Mouse (Mus musculus) lung, postnatal 14 days (tissue): ENCODE measurements at regions not wholly inside any gene's neighbourhood (a gene's known extent, or its start where the extent isn't known, plus 50 kb on each side); places are given as distances from the start of the nearest gene placed in this dataset.
A peak's percentile ranks its signal among the peaks of the same experiment; 100 is the strongest.

Experiments used
- DNase-seq: peaks from one replicate; pipeline ENCODE4 v3.0.0; 2021

DNA sequence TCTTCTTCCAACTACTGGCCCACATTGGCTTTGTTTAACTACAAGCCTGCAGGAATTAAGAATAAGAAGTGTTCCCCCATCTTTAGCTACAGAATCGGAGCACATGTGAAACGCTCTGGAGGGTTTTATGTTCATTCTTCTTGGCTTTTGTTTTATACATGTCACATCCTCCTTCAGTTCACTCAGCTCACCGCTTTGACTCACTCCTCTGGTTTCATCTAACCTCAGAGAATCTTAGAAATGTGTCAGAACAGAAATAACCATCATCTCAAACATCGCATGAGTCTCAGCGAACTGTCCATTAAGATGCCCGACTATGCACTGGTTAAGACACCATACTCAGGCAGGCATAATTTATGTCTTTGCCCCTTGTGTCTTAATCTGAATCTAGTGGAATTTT, 255.1 kb upstream of the Gm765 start:
- no peak for DNase-seq

DNA sequence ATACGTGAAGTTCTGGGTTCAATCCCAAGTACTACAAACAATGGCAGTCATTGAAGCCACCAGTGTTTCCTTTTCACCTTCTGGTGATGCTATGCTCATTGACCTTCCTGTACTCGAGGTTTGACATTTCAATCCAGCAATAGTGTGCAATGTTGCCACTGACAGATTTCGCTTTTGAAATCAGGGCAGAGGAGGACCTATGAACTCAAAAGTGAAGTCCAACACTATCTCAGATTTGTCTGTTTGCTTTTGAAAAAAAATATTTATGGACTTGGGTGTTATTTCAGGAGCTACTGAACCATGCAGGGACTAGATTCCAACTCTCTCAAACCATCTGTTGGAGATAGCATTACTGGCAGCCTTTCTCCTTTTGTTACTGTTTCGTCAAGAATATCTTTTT, 248.4 kb upstream of the Gm765 start:
- no peak for DNase-seq

DNA sequence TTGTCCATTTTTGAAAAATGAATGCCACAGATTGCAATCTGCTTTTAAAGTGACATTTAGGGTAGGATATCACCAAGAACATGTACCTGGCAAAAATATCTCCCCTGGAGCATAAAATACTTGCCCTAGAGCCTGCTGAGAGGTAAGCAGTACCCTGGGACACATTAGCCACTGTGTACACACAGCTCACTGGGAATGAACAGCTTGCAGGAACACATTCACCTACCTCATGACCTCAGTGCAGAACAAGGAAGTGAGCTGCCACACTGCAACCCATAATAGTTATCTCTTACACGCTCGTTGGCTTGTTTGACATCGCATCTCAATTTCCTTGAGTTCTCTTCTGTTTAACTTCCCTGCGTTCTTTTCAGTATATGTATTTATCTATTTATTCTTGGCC, 246.4 kb upstream of the Gm765 start:
- no peak for DNase-seq

DNA sequence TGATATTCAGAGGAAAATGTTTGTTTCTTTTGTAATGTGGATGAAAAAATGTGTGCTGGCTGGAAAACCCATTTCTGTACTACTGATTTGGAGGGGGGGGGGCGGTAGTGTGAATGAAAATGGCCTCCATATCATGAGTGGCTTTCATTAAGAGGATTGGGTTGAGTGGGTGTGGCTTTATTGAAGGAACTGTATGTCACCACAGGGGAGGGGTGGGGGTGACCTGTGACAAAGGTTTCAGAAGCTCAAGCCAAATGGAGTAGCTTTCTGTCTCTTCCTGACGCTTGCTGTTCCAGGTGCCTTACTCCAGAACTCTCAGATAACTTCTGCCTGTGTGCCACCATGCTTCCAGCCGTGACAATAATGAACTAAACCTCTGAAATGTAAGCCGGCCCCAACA, 242.0 kb upstream of the Gm765 start:
- no peak for DNase-seq

DNA sequence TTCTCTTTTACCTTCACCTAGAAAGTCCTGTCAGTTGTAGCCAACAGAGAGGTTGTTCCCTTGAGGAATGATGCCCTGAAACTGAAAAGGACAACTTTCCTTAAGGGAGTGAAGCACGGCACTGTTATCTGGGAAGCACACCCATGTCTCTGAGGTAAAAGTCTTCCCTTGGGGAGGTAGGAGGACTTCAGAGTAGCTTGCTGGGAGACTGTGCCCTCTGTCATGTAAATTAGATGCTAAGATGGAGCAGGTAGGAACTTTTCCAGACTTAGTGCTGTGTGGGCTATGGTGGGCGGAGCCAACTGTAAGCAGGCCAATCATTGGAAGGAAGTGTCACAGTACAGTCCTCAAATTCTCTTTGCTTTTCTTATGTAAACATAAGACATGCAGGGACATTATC, 240.3 kb upstream of the Gm765 start:
- DNase-seq = no peak

DNA sequence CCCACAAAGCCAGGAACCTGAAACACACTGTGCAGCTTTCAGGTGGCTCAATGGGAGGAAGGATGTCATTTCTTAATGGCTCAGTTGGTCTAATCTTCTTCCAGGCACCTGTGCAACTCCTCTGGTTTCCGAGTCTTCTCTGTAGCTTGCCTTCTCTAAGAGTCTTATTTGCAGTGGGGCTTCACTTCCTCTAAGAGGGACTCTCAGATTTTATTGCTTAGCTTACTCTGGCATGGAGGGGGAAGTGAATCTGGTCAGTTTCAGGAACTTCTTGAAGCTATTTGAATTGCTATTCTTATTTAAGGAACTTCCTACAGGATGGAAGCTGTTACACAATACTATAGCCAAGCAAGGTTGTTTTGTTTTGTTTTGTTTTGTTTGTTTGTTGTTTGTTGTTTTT, 232.7 kb upstream of the Gm765 start:
- DNase-seq = no peak

DNA sequence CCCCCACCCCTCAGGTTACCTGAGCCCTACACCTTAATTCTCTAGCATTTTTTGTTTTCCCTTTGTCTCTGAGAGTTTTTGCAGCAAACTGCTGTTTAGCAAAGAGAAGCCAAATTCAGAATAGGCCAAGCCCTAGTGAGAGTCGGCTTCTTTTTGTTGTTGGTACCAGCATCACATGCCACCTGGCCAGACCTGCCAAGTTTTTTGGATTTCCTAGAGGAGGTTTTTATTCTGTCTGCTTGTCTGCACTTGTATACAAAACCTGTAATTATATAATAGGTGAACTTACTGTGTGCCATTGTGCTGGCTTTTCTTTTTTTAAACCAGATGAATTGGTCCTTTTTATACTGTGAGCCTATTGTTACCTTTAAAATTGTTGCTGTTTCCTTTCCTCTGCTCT, 213.1 kb upstream of the Gm765 start:
- no peak for DNase-seq

DNA sequence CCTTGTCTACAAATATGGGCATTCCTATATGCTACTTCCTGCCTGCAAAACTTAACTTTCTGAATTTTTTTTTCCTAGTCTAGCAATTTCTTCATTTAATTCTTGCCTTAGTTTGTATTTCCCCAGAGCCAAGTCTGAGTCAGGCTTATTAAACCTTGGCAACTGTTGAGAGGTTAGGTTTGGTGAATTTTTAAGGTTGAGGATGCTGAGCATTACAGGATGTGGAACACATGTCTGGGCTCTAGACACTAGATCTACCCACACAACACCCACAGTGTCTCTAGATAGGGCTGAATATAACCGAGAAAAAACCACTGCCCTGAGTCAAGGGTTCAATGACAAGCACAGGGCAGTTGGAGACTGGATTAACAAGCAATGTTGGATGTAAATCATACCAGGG, 211.4 kb upstream of the Gm765 start:
- no peak for DNase-seq

DNA sequence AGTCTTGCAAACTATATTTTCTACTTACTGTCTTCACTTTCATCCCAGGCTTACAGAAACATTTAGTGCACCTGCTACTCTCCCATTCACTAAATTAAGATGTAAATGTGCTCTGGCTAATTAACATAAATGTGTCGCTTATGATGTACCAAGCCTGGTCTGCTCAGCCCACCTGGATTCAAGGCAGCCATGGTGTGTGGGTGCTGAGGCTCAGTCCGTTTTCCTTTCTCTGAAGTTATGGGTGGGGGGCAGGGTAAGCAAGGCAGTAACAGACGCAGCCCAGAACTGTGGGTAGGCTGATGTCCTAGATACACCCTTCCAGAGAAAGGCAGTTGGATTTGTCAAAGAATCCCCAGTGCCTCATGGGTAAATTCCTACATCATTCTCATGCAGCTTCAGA, 209.2 kb upstream of the Gm765 start:
- no peak for DNase-seq

DNA sequence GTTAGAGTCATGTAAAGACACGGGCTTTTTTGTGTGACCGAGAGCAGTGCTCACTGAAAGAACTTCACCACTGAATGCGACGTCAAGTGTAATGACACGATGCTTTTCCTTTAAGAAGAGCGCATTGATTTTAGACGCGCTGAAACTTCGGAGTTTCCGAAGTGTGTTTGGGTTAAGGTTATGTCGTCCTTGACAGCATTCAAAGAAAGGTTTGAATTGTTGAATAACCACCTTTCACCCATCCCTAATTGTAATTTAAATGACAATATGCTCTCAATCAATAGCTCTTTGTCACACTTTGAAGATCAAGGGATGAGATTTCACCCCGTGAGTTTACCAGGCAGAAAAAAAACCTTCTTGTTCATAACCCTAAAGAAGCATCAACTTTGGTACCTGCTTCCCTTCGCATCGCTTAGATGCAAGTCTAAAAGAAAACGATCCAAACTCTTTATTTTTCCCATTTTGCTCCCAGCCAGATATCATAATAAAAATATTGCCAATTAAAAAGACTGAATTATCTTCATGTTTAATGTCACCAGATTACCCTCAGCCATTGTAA, 184.4 kb upstream of the Gm765 start:
- DNase-seq = no peak

DNA sequence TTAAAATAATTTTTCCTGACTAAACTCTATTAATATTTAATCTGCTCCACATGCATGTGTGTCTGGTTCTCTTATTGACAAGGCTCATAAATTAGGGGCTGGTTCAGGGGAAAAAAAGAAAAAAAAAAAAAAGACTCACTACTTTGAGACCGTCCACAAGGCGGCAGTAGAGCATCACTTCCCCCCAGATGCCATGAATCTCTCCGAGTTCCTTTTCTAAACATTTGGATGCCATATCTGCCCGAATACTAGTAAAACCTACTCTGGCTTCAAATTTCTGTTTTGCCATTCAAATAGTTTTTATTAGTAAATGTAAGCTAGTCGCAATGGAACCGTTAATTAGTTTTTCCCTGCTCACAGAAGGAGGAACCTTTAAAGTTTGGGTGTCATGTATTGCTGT, 182.7 kb upstream of the Gm765 start:
- peak; percentile 75 for DNase-seq

DNA sequence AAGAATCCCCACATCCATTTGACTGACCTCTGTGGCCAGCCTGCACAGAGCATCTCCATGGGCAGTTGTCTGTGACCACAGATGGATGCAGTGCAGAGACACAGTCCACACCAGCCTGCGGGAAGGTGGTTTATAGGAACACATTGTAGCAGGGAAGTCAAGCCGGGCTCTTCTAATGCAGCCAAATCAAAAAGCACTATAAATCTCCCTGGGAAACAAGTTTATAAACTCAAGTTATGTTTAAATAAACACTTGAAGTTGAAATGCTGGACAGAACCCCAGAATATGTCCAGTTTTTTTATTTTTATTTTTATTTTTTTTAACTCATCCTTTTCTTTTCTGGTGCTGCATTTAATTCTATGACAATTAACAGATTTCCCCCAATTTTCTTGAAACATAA, 182.1 kb upstream of the Gm765 start:
- no peak for DNase-seq

DNA sequence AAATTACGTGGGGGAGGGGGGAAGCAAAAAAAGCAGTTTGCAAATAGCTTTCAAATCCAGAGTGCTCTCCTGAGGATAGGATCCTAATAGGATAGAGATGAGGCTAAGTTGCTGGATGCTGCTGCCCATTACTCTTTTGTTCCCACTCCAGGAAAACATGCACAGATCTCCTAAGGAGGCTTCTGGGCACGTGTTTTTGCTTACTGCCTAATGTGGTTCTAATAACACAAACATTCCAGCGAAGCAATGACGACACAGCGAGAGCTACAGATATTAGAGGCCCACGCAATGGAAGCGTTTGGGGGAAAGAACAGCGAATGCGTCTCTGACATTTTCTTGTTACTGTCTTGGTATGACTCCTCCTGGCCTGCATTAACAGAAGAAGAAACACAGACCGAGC, 179.0 kb upstream of the Gm765 start:
- no peak for DNase-seq

DNA sequence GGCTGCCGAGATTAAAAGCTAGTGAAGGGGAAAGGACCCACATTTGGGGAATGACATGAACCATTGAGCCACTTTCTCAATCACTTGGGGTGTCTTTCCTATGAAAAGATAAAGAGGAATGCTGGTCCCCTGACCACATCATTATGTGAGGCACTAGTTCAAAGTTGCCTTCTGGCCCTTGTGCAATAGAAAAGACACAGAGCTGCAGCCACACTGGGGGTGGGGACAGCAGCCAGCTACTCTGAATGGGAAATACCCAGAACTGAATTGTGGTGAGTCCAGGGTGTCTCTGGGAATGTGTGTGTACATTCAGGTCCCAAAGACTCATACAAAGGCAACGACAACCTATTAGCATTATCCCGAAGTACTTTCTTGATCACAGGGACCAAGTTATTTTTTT, 172.3 kb upstream of the Gm765 start:
- peak; percentile 1 for DNase-seq

DNA sequence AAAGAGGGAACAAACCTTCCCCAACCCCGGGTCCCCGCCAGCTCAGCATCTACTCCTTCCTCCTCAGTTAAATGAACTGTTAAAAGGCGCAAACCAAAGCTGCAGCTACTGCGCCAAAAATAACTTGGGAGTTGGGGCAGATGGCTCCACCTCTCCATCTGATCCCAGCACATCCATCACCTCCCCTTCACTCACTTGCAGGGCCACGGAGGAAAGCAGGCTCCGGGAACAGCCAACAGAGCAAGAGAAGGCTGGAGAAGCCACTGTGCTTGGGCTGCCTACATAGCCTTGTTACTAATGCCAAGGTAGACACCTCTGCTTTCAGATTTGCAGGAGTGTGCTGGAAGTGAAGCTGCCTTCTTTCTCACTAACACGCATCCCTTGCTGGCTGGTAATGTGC, 171.8 kb upstream of the Gm765 start:
- peak; percentile 13 for DNase-seq

DNA sequence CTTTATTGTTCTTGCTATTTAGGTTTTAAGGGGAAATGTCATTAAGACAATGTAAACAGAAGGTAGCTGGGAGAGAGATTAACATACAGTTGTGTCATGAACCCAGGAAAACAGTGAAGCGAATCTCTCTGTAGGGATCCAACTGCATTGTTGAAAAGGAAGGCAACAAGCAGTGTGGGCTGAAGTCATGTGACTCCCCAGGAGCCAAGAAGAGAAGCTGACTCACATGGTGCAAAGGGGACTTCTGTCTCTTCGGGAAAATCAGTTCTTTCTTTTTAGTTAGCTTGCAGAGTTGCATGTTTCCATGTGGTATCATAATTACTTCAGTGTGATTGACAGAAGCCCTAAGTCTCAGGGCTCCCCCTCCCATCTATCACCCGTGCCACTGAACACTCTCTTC, 170.7 kb upstream of the Gm765 start:
- no peak for DNase-seq

DNA sequence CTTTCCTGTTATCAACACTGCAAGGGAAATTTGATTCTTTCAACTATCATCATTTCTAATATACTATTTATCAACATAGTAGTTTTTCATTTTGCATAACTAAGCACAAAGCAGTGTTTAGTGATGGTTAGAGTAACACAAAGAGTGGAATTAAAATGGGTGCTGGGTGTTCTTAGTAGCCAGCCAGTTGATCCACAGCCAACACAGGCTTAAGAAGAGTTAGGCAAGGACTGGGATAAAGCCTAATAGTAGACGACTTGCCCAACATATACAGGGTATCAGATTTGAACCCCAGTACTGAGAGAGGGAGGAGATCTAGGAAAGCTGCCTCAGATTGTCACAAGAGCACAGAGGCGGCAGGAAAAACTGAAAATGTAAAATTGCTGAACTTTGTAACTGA, 160.2 kb upstream of the Gm765 start:
- DNase-seq = no peak

DNA sequence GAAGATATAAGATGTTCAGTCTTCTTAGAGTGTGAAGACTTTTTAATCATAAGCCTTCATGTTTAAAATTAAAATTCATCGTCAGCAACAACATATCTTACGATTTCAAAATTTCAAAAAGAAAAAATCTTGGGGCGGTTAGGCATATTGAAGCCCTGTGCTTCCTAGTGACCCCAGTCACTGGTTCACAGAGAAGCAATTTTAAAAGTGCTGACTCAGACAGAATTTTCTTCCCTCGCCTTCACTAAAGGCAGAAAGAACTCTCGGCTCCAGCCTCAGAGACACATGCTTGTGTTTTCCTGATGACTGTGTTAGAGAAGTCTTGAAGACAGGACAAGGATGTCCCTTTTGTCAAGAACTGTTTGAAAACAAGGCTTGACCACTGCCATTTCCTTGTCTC, 157.2 kb upstream of the Gm765 start:
- DNase-seq = no peak

DNA sequence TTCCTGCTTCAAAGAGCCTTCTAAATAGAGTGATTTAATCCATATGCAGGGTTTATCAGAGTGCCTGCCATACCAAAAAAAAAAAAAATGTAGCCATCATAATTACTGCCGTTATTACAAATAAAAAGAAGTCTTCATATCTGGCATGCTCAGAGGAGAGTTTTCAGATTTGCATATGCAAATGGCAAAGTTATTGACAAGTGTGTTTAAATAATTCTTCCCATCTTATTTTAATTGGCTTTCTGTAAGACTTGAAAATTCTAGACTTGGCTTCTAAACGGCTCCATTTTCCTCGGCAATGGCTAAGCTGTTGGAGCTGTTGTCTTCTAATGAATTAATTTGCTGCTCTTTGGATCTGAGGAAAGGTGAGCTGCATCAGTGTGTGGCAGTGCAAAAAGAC, 144.1 kb upstream of the Gm765 start:
- DNase-seq = no peak

DNA sequence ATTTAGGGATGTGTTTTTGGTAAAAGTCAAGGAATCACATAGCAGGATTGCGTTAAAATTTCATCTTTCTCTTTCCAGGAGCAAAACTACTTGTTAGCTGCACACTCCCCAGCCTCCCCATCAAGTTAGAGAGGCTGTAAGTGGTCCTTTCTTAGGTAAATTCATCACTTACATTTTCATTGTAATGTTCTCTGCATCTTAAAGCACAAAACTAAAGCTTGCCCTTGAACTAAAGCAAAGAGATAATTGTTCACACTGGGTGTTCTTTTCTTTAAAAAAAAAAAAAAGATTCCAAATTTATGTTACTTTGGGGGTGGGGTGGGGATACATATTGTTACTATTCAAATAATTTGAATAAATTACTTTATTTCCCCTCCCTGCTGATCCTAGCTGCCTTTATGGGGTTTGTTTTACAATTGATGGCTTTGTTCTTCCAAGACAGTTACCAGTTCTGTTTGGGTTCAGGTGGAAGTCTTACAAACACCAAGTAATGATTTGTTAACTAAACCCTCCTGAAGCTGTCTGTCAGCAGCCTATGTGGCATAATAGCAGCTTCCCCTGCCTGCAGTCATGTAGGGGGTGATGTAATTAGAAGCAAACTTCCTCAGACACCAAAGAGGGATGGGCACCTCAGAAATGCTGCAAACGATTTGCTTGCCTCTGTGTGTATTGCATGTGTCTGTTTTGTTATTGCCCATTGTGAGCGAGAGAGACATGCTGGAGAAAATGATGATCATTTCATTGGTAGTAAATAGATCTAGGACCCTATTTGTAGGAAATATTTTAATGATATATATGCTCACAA, 141.0 kb upstream of the Gm765 start:
- no peak for DNase-seq

DNA sequence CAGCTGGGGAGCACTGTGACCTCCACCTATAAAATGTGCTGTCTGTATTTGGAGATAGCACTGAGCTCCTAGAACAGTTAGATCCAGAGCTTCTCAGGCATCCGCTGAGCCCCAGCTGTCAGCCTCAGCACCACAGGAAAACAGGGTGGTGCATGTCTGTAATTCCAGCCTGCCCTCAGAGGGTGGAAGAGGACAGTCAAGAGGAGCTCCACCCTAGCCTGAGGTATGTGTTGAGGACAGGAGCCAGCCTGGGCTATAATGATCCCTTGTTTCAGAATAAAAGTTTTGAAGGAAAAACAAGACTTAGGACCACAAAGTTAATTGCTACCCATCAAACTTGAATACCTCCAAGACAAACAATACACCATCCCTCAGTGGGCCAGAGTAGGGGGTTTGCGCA, 139.8 kb upstream of the Gm765 start:
- DNase-seq = no peak

DNA sequence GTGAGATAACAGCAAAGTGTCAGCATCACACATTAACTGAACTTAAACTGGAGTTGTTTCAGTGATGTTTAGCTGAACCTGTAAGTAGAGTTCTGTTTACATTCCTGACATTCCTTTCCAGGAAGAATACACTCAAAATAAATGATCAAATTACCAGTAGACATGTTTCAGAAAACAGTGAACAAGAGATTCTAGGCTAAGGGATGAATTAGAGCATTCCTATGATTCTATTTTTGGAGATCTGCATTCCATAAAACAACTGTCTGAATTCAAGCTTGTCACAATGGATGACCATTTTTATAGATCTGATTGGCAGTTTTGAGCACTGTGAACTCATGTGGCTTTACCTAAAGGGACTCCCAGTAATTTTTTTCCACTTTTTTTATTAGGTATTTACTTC, 125.0 kb upstream of the Gm765 start:
- no peak for DNase-seq

DNA sequence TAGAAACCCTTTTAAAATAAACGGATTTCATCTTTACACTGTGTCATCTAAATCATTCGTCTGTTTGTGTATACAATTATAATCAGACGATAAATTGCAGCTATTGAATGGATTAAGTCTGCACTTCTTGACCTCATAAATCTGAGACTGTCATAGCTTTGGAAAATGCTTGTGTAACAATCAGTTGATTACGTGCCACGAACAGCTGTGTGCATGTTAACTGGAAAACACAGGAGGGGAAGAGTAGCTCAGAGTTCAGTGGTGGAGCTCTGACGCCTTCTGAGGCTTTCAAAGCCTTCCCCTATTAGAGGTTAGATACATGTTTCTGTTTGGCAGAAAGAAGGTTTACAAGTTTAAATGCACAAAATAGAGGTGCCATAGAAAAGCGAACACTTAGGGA, 109.7 kb upstream of the Gm765 start:
- DNase-seq = no peak

DNA sequence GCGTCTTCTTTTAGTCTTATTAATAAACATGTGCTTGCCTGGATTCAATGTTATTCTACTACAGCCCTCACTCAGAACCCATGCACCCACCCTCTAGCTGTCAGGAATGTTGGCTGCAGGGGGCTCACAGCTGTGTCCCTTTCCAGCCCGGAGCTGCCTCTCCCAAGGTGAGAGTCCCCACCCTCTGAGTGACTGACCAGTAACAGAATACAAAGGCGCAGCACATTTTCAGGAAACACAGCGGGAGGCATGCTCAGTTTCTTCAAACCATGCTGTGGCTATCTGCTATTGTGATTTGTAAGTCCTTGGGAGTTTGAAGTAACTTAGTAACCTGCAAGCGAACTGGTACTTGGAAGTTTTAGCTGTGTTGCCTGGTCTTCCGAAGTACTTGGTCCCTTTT, 93.1 kb upstream of the Gm765 start:
- DNase-seq = no peak

DNA sequence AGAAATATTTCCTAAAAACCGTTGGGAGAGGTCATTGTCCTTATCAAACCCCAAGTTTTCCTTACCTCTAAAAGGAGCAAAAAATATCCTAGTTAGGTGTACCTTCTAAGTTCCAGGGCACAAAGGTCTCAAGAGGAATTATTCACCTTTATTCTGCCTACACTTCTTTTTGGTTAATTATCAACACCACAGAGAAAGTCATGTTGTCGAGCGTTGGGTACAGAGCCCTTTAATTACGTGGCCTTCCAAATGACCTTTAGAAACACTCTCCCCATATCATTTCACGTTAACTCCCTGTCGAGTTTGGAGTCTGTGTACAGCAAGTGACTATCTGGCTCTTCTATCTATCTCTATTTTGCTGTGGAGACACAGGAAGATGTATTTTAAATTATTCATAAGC, 90.7 kb upstream of the Gm765 start:
- no peak for DNase-seq
